Mouse (Mus musculus): ENCODE measurements around the gene Fibin.

DNA sequence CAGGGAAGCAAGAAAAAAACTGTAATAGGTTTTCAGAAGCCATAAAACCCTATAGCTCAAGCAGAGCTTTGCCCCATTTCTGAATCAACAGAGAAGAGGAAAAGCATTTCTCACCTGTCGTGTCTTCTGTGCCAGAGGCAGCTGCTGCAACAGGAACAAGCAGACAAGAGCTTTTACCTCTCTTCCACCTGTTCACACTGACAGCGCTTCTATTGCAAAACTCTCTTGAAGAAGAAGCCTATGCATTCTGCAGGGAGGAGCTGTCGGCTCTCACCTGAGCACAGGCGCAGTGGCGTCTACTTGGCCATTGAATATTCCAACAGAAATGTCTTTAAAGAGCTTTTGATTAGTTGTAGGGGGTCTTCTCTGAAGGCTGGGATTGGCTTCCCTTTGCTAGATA lies 48.9 kb downstream of the Fibin start:
- no peak for TF ChIP-seq CTCF (IDR thresholded peaks at IDR 0.05; ENCODE audit: extremely low read depth, insufficient read length, insufficient replicate concordance, low read depth, low read length)
- no peak for TF ChIP-seq POLR2A (IDR thresholded peaks at IDR 0.05; ENCODE audit: low read depth, low read length)
